Mouse (Mus musculus) embryo, embryonic 11 days (tissue): ENCODE measurements around the gene Myzap.
"Not testable (repeated sequence)": the region's sequence is repeated elsewhere in the genome, so short reads cannot be mapped to it uniquely, and the experiment has no call there.

ENCODE experiments used
- DNase-seq: peaks from one replicate; pipeline ENCODE4 v3.0.0-alpha.2; 2015

The Myzap gene

DNA sequence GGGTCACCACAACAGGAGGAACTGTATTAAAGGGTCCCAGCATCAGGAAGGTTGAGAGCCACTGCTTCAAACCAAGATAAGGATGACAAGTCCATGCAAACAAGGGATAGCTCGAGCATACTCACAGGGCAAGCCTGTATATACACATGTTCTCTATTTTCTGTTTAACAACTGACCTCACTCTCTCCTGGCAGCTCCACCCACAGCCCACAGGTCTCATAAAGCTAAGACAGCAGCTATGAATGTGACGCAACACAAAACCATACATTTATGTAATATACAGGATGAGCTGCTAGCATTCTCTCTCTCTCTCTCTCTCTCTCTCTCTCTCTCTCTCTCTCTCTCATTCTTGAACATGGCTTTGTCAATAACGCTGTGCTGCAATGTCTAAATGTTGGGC is 51.4 kb downstream of the Myzap start:
- DNase-seq = no peak

DNA sequence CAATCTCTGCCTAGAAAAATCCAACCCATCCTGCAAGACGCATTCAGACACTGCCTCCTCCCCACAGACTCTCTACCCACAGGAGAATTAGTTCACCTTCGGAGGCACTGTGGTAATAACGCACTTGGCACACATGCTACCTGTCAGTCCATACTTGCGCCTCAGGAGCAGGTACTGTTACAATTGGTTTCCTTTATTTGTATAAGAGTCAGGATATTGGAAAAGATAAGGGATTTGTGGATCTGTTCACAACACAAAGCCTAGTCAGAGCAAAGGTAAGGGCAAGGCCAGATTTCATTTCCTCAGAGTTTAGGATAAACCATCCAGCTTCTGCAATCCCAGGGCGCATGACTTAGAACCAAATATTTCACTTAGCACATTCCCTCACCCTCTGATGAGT is 56.4 kb downstream of the Myzap start:
- no peak for DNase-seq

DNA sequence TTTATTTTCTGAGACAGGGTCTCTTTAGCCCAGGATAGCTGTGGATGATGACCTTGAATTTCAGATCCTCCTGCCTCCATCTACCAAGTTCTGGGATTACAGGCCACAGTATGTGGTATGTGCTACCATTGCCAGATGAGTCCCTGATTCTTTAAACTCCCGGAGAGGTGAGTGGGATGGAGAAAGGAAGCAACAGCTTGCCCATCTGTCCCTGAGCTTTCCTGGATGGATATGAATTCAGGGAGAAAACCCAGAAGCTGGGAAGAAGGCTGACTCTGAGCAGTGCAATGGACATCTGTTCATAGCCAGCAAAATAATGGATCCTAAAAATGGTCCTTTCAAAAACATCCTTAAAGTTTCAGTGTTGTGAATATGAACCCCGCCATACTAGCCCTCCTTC is 57.1 kb downstream of the Myzap start:
- no peak for DNase-seq

DNA sequence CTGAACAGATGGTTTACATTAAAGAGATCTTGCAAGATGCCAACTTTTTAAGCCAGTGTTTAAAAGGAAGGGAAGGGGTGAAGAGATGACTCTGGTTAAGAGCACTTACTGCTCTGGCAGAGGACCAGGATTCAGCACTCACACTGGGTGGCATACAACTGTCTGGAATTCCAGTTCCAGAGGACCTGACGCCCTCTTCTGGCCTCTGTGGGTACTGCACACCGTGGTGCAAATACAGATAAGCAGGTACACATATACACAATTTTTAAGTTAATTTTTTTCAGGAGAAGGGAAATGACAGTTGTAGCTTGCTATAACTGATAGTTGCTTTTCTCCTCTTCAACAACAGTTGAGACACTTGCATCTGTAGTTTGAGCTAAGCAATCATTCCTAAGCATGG is 62.2 kb downstream of the Myzap start:
- no peak for DNase-seq

DNA sequence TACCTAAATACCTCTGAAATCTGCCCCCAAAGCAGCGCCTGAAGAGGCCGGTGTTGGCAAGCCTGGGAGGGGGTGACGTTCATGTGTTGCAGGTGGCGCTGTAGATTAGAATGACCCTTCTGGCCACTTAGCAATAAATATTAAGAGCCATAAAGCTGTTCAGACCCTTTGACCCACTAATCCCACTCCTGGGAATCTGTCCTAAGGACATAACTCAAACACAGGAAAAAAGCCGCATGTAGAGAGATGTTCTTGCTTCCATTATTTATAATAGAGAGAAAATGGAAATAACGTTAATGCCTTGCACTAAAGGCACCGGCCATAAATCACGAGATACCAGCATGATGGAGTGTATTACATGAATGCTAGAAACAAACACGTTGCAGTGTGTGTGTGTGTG is 64.7 kb downstream of the Myzap start:
- DNase-seq = peak; percentile 77

DNA sequence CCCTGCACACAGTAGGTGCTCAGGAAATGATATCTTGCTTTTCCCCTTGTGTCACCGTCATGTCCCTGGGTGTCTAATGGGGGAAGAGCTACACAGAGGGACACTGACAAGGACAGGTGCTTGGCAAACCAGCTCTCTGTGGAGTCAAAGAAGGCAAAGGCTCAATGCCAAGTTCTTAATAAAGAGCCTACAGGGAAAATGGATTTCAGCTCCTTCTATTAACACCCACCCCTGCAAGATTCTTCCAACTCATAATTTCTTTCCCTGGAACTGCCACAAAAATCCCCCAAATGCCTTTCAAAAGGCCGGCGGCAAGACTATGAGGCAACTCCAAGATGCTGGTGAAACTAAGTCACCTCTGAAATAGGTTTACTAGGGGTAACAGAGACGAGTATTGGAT is 68.3 kb downstream of the Myzap start:
- no peak for DNase-seq

DNA sequence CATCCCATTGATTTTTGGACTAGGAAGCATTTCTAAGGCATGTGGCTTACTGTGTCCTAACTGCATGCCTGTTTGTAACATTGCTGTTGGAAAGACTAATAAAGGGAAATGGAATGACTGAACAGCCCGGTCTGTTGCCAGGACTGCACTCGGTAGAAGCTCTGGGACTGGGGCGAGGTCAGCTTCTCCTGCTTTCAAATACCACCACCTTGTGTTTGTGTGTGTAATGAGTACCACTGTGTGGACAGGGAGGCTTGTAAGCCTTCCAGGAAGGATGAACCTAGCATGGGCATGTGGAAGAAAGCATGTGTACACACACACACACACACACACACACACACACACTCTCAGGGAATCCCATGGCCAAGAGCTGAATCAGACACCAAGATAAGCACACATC is 72.3 kb downstream of the Myzap start:
- no peak for DNase-seq

DNA sequence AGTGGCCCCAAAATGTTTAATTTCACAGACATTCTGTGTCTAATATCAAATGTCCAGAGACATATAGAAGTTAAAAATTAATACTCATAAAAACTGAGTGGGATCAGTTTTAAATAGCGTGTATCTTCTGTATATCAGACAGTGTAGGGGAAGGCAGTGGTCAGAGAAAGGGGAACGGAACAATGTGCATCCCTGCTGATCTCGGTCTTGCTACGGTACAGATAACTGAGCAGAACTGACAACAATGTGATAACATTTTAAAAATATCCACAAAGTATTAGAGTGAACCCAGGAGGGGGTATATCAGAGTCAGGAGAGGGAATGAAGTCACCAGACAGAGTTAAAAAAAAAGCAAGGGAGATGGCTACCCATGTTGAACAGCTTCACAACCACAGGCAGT is 74.7 kb downstream of the Myzap start:
- no peak for DNase-seq

DNA sequence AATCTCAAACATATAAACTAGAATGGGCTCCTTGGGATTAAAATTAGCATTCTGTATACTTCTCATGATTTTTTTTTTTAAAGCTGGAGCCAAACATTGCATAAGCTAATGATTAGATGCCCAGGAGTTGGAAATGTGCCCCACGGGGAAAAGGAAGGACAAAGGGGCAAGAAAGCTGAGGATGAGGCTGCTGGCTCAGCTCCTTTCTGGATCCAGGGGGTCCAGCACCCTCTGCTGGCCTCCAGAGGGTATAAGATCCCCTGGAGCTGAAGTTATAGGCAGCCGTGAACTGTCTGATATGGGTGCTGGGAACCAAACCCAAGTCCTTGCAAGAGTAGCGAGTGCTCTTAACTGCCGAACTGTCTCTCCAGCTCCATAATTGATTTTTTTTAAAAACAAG is 76.3 kb downstream of the Myzap start:
- no peak for DNase-seq

DNA sequence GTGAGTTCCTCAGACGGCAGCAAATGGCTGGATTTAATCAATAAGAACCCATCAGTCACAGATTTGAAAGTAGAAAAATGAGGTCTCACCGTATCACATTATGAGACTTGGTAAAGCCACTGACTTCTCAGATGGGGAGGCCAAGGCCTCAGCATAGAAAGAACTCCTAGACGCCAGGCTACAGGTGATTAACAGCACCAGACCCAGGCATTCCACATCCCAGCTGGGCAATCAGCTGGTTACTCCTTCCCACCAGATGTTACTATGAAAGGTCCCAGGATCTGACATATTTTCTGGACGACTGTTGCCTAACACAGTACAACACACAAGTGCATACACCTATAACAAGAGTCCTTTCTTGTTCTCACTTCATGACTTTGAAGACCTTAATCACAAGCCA is 78.6 kb downstream of the Myzap start:
- peak; percentile 24 for DNase-seq

DNA sequence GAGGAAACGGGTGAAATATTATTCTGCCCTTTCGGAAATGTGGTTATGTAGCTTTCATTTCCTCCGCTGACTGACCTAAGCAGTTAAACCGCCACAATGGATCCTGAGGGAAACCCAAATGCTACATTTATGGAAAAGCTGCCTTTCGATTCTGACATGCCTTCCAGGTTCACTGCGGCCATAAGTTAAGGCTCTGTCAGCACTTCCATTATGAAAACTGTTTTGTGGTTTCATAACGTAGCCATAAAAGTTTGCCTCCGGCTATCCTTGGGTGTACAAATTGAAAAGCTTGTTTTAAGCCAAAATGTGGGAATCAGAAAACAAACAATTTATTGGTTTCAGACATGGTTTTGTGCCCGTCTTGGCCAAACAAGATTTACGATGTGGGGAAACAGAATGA is 79.3 kb downstream of the Myzap start:
- DNase-seq = peak; percentile 16

DNA sequence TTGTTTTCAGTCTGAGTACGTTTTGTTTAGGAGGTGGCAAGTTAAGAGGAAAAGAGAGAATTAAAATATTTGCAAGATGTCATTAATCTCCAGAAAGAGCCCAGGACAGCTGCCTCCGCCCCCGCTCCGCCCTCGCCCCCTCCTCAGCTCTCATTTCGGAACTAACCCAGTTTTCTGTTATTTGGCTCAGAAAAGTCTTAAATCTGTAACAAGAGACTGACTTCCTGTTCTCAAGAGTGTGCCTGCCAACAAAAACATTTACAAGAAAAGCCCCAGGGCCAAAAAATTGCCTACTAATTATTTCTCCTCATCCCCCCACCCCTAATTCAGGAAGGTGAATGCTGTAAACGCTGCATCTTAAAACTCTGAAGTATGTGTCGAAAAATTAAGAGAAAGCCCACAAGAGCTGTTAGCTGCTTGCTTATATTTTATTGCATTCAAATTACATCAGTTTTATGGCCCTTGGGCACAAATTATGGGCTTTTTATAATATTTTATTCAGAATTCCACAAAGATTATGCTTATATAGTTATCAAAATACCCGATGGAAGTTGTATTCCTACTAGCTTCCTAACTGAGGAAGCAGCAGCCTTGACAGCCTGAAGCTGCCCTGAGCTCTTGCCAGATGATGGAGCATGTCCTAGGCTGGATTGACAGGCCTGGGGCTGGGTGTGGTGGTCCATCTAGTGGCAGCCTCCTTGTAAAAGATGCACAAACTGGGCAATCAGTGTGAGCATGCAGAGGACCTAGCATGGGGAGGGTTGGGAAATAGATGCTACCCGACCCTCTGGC is 93.6 kb downstream of the Myzap start:
- DNase-seq = no peak

DNA sequence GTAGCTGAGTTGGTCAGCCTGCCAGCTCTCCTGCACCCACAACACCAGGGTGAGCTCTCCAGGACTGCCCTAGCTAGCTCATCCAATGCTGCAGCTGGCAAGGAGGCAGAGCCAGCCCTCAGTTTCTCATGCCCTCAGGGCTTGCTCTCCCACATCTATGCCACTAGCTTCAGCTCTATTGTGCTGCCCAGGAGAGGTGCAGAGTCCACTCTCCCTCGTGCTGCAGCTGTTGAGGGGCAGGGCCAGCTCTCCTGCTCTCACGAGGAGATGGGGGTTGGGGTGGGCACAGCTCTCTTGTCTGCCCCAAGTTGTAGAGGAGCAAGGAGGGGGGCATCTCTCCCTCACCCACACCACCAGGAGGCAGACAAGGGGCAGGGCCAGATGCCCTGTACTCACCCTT is 95.5 kb downstream of the Myzap start:
- DNase-seq = no peak

DNA sequence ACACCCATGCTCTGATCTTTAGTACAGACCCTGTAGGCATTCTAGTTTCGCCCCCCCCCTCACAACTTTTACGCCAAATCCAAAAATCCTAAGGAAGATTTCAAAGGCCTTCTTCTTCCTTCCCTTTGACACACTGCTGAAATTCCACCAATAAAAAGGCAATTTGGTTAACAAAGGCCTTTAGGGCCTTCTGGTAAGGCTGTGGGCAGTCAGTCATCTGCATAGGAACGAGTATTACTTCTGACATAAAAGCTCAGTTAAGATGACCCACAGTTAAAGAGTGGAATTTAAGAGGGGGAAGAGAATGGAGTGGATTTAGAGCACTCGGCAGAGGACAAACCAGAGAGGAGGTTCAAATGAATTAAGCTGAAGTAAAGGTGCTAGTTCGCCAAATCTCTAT is 98.4 kb downstream of the Myzap start:
- no peak for DNase-seq

DNA sequence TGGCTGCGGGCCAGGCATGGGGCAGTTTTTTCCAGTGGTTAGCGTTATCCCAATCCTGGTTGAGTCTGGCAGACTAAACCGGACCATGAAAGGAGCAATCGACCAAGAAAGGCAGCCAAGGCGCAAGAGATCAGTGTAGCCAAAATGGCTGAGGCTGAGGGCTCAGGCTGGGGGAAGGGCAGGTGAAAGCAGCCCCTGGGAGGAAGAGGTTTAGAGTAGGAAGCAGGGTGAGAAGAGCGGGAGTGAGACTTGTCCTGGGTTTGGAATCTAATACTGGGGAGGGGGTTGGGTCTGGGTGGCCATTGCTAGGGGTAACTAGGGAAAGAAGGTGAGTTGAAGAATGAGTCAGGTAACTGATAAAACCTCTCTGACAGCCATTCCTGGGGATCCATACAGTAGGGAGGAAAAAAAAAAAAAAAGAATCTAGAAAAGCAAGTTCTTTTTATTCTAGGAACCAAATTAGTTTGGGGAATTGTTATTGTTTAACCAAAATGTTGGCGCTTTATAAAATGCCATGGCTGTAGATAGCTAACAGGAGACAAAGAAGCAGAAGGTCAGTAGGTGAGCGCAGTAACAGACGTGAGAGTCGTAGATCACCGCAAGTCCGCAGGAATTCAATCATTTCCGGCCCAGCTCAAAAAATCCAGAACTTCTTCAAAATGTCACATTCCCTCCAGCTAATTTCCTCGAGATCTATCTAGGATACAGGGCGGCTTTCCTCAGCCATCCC is 99.7 kb downstream of the Myzap start:
- no peak for DNase-seq

DNA sequence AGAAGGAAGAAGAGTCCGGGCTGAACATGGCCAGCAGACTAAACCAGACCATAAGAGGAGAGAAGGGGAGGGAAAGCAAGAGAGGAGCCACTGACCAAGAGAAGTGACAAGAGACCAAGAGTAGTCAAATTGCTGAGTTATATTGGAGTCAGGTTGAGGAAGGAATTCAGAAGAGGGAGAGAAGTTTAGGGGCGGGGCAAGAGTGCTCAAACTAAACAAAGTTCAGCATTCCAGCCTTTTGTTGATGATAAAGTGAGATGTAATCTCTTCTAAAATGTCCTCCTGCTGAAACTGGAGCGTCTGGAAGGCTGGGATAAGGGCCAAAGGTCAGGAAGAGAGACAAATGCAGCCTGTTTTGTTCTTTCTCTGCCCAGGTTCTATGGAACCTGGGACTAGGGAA is 102.1 kb downstream of the Myzap start:
- DNase-seq = no peak

DNA sequence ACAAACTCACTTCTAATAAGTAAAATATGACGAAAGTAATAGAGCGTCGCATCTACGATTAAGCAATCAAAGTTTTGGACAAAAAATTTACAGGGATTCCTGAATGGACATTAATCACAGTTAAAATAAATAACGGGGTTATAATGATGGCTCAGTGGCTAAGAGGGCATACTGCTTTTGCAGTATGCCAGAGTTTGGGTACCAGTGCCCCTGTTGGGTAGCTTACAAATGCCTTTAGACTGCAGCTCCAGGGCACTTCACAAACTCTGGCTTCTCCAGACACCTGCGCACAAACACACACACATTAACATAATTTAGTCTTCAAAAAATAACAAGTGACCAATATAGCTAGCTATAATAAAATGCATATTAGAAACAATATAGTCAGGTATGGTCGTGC is 106.0 kb downstream of the Myzap start:
- DNase-seq = no peak

DNA sequence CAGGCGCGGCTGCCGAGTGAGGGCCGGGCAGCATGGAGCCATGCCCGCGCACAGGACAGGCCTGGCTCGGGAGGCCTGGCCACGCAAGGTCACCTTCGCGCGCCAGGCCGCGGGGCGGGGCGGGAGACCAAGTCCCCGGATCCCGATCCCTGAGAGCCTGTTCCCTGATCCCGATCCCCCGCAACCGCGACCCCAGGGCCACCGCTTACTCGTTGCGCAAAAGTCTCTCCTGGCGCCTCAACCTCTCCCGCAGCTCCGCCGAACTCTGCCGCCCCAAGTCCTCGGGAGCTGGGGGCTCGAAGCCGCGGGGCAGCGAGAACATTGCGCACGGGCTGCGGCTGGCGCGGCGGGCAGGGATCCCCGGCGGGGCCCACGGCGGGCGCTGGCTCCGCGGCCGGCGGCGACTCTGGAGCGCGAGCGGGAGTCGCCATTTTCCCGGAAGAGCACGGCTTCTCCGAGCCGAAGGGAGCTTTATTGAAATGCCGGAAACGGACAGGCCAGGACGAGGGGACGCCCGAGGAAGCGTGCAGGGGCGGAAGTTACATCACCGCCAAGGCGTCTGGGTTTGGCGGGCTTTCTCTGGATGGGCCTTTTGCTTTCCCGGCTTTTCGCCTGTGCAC is 106.6 kb downstream of the Myzap start, which contains the start of gene Polr2m:
TSS of gene Polr2m (minus strand) at position 461 of the 620 bp plus-strand sequence.
- DNase-seq = peak; percentile 97

DNA sequence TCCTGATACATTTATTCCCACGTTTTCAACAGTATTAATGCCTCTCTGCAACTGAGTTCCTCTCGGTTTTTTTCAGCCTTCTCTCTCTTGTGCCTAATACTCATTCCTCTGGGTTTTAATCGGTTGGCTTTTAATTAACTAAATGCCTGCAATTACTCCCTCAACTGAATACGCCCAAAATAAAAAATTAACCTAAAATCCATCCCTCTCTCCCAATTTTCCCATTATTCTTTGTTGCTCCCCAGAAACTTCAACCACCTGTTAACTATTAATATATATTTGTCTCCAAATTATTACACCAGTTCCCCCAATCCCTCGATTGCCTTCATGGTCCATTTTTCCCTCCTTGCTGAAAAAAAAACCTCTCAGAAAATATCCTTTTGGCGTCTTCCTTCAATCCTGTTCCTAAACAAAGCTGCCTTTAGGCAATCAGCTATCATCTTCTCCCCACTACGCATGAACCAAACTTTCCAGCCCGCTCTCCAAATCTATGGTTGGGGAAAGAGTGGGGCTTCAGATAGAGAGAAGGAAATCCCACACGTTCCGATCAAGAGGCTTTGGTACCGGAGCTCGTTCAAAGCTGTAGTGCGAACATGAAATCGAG is 107.2 kb downstream of the Myzap start:
- no peak for DNase-seq

DNA sequence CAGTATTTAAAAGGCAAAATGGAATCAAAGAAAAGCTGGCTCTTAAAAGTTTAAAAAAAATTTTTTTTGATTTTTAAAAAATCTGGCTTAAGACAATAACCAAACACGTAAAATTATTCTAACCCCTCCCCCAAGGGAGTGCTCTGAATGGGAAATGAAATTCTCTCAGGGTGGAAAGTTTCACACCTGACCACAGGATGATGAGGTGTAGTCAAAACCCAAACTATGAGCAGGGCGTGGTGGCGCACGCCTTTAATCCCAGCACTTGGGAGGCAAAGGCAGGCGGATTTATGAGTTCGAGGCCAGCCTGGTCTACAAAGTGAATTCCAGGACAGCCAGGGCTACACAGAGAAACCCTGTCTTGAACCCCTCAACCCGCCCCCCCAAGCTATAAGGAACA is 108.3 kb downstream of the Myzap start:
- DNase-seq = not testable (repeated sequence)

DNA sequence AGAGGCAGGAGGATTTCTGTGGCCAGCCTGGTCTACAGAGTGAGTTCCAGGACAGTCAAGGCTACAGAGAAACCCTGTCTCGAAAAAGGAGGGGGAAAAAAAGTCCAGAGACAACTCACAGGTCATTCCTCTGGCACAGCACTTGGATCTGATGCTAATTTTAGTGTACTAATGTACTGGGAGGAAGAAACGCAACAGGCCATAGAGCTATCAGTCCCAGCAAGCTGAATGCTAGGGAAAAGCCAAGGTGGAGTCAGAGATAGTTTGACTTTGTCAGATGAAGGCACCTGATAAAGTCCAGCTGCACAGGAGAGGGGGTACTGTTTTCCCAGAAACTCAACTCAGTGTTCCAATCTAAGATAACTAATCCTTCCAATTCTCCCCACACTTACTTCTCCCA is 111.9 kb downstream of the Myzap start:
- no peak for DNase-seq

DNA sequence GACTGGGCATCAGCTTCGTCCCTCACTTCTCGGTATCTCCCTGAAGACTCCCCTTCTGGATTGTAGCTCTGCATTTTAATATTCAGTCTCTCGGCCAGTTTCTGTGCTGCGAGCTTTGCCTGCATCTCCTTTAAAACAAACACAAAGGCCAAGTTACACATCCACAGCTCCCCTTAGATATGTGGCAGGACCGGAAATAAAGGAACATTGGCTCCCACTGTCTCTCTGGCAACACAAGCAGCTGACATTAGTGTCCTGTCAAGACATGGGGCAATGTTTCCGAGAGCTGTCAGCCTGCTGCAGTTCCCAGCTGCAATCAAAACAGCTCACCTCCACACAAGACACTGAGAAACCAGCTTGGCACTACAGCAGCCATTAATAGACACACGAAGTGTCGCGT is 112.7 kb downstream of the Myzap start:
- DNase-seq = no peak

DNA sequence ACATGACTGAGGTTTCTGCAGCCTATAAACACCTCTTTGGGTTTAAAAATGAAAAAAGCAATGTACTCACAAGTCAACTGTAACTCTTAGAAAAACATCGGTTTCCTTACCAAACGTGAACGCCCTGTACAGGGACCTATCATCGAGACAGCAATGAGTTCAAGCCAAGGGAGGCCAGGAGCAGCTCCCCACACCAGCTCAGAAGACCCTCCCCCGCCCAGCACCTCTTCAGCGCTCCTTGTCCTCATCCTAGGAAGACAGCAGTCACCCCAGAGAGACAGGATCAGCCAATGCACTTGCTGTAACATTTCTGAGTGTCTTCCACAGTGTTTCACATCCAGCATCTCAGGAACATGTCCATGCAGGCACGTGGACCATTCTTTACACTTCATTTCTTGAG is 113.6 kb downstream of the Myzap start:
- no peak for DNase-seq

DNA sequence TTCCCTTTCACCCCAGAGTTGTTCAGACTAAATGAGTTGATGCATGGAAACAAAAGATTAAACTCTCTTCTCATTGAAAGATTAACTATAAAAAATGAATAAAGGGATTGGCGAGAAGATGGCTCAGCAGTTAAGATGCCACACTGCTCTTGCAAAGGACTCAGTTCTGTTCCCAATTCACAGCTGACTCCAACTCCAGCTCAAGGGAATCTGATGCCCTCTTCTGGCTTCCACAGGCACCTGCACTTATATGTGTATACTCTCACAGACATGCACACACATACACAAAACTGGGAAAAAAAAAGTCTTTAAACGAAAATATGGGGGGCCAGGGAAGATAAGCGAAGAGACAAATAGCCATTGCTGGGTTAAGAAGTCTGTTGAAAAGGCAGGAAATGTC is 115.6 kb downstream of the Myzap start:
- DNase-seq = no peak
